Mouse (Mus musculus): ENCODE results near the gene Stat3.

Stat3 gene

GRCm38 (mm10) chr11:100924386-100924919, 14.9 kb downstream of the Stat3 start:
- DNase-seq (ENCODE audit: low spot score in 2 of 2) = no peak

- no peak for DNase-seq (ENCODE audit: low spot score in 2 of 2)
Measured at GRCm38 (mm10) chr11:100920887-100921624, 18.3 kb downstream of the Stat3 start.

DNA sequence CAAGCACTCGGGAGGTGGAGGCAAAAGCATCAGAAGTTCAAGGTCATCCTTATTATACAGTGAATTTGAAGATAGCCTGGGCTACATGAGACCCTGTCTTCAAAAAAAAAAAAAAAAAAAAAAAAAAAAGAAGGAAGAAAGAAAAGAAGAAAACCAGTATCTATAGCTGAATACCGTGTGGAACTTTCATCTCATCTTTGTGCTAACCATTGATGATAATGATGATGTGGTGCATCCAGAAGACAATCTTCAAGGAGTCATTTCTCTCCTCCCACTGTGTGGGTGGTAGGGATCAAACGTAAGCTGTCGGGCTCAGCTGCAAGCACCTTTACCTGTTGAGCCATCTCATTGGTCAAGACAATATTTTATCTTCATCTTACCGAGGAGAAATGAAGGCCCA, 21.3 kb downstream of the Stat3 start:
- no peak for DNase-seq (ENCODE audit: low spot score in 2 of 2)

GRCm38 (mm10) chr11:100916432-100916971, 22.8 kb downstream of the Stat3 start:
- no peak for DNase-seq (ENCODE audit: low spot score in 2 of 2)

DNA sequence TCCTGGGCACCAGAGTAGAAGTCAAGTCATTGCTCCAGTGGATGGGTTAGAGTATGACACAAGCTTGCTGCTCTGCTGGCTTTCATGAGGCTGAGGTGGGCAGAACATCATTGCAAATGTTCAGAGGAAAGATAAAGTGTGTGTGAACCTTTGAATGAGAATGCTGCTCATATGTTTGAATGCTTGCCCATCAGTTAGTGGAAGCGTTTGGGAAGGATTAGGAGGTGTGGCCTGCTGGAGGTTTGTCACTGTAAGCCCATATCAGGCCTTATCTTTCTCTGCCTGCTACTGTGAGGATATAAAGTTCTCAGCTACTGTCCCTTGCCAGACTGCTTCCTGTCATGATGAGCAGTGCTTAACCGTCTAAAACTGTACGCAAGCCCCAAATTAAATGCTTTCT, 24.3 kb downstream of the Stat3 start:
- no peak for DNase-seq (ENCODE audit: low spot score in 2 of 2)

GRCm38 (mm10) chr11:100914415-100914814, 24.9 kb downstream of the Stat3 start:
- no peak for DNase-seq (ENCODE audit: low spot score in 2 of 2)

DNA sequence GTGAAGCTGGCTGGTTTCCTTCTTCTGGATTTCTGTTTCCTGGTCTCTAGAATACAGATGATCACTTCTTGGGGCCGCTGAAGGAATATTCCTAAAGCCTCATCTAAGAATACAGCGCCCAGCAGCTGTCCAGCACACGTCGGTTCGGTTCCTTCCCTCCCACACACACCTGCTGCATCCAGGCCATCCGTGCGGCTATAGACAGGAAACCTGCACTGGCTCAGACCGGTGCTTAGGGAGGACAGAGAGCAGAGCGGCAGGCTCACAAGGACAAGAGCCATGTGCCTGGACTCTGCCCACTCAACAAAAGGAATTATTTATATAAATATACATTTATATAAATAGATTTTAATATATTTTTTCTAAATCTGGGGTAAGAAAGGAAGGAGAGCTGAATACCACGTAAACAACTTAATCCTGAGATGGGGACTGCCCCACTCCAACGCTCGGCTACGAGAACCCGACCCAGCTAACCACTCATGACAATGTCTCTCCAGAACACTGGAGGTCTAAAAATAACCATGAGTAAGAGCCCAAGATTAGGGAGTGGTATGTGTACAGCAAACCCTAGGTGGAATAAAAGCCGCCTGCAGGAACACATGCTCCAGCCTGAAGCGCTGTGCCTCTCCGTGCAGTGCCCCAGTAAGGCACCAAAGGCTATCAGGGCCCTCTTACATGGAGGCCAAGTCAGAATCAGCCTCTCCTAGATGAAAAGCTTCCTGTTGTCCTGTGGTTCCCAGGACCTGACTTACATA, 26.8 kb downstream of the Stat3 start:
- DNase-seq (ENCODE audit: low spot score in 2 of 2) = no peak

GRCm38 (mm10) chr11:100908567-100908966, 30.8 kb downstream of the Stat3 start:
- no peak for DNase-seq (ENCODE audit: low spot score in 2 of 2)

DNA sequence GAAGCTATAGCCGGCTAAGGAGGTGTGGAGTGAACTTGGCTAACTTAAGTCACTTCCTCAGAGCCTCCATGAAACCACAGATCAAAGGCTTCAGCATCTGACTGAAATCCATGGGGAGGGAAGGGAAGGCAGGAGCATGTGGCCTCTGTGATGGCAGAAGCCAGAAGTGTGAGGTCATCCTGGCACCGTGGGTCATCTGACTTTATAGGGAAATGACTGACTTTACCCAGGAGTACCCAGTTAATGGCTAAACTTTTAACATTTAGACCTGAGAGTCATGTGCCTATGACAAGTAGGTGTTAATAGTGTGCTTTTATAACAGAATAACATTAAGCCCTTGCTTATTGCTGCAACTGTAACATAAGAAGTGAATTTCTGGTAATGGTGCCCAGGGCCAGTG, 31.2 kb downstream of the Stat3 start:
- DNase-seq (ENCODE audit: low spot score in 2 of 2) = no peak

DNA sequence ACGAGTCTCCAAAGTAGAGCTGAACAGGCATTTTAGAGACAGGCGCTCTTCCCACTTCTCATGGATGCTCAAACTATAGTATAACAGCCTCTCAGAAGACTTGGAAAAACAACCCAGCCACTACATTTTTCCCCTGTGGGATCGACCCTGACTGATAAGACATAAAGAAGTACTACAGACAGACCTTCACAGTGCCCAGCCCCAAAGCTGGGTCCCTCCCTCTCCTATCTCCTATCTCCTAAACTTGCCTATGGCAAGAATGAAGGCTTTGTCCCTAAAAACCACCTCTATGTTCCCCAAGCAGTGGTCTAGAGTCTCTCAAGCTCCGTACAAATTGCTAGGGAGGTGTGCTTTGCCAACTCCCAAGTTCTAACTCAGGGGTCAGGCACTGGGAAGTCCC, 32.5 kb downstream of the Stat3 start:
- no peak for DNase-seq (ENCODE audit: low spot score in 2 of 2)

DNA sequence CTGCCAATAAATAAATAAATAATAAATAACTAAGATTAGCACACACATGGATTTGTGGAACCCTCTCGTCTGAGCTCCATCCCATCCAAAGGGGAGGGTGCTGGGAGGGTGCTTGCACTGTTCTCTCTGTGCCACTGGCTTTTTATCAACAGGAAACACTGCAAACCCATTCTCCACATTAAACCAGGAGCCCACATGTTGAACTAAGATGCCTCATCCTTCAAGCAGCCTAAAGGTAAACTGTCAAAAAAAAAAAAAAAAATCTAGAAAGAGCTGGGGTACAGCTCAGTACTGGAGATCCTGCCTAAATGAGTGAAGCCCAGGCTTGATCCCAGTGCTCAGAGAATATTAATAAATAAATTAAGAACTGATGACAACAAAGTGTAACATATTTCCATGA, 33.4 kb downstream of the Stat3 start:
- no peak for DNase-seq (ENCODE audit: low spot score in 2 of 2)

- no peak for DNase-seq (ENCODE audit: low spot score in 2 of 2)
Measured at GRCm38 (mm10) chr11:100904580-100905351, 34.6 kb downstream of the Stat3 start.

DNA sequence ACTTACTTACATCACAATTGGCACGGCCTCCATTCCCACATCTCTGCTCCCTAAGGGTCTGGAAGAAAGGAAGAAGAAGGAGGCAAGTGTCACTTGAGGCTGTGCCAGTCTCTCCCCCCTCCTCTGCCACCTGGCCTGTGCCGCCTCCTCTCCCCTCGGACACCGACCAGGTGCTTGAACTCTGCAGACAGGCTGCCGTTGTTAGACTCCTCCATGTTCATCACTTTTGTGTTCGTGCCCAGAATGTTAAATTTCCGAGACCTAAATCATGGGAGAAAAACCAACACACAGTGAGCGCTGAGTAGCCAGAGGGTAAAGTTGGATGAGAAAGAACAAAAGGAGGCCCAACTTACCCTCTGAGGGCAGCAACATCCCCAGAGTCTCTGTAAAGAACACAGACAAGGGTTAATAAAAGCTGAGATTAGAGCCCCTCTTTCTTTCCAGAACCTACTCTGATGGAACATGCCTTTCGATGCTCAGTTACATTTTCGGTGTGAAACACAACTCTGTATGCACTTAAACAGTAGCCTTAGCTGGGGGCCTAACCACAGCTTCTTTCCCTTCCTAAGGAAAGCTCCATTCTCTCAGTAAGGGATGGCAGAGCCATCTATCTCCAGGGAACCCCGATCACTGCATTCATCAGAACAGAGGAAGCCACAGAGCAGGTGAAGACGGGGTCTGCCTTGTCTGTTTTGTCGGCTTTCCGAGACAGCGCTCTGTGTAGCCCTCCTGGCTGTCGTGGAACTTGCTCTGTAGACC, 40.7 kb downstream of the Stat3 start:
- DNase-seq (ENCODE audit: low spot score in 2 of 2) = no peak

- no peak for DNase-seq (ENCODE audit: low spot score in 2 of 2)
Measured at GRCm38 (mm10) chr11:100897294-100898231, 41.8 kb downstream of the Stat3 start.

GRCm38 (mm10) chr11:100896078-100896477, 43.3 kb downstream of the Stat3 start:
- DNase-seq (ENCODE audit: low spot score in 2 of 2) = no peak

DNA sequence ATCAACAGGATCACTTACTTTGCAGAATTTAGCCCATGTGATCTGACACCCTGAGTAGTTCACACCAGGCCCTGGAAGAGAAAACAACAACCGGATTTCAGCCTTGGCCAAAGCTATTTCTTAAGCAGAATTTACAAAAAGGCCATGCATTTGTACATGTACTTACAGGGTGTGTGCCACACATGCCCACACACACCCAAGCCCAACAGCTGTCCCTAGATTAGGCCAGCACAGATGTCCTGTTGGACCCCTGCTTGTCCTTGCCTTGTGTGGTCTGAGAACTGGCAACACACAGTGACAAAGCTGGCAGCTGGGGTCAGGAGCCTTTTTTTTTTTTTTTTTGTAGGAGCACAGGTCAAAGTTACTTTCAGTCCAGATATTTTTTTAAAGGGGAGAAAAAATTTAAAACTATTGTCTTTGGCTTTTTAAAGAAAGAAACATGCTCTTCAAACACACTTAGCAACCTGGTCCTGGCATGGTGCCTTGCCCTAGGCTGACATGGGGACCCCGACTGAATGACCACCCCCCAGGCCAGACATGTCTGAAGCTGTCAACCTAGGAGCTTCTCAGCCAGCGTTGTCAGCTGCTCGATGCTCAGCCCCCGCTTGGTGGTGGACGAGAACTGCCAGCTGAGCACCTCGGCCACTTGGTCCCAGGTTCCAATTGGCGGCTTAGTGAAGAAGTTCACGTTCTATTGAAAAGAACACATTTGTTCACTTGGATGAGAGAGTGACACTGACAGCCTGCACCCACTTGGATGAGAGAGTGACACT, 45.0 kb downstream of the Stat3 start:
- DNase-seq (ENCODE audit: low spot score in 2 of 2) = no peak

DNA sequence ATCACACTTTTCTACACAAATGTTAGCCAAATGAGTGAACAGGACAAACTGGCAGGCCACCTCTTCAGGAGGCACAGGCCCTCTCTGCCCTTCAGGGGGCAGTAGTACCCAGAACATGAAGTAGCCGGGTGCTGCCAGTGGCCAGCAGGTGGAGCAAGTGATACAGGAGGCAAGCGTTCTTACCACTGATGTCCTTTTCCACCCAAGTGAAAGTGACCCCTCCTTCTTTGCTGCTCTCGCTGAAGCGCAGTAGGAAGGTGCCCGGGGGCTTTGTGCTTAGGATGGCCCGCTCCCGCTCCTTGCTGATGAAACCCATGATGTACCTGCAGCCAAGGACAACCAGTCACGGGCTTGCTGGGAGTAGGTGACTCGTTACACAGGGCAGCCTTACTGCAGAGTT, 45.9 kb downstream of the Stat3 start:
- peak; percentile 81 to 91 for DNase-seq (ENCODE audit: low spot score in 2 of 2)

GRCm38 (mm10) chr11:100892435-100892834, 46.9 kb downstream of the Stat3 start:
- DNase-seq (ENCODE audit: low spot score in 2 of 2) = no peak

Measured in urinary bladder, postnatal 4 days (tissue).